Mouse (Mus musculus) cerebellum, postnatal 36 days (tissue): ENCODE results near the gene Raly.

Experiments
- DNase-seq, 2 experiments: peaks; one replicate each; pipeline ENCODE4 v3.0.0; 2021 to 2022; ENCODE audit warnings: mixed read lengths in 2 of 2

The Raly gene

GRCm38 (mm10) chr2:154790656-154791483 lies at the start of gene Raly, which contains the start of gene a:
Gene Raly (plus strand): TSS chr2:154791096.
Gene a (plus strand): TSS chr2:154791402.
- peak; percentile 91 to 97 for DNase-seq

- no peak for DNase-seq
Observed at GRCm38 (mm10) chr2:154742911-154743819, 47.7 kb upstream of the Raly start.

GRCm38 (mm10) chr2:154743915-154744314 lies 47.0 kb upstream of the Raly start:
- DNase-seq = no peak

GRCm38 (mm10) chr2:154748383-154748782 lies 42.5 kb upstream of the Raly start:
- DNase-seq = no peak

GRCm38 (mm10) chr2:154749046-154750036 lies 41.6 kb upstream of the Raly start:
- no peak for DNase-seq

- no peak for DNase-seq
Observed at GRCm38 (mm10) chr2:154751924-154752323, 39.0 kb upstream of the Raly start.

GRCm38 (mm10) chr2:154754068-154754560 lies 36.8 kb upstream of the Raly start:
- DNase-seq = no peak

- no peak for DNase-seq
Observed at GRCm38 (mm10) chr2:154755791-154756190, 35.1 kb upstream of the Raly start.

- DNase-seq = no peak
Observed at GRCm38 (mm10) chr2:154757691-154758090, 33.2 kb upstream of the Raly start.

- no peak for DNase-seq
Observed at GRCm38 (mm10) chr2:154758454-154758853, 32.4 kb upstream of the Raly start.

- DNase-seq = no peak
Observed at GRCm38 (mm10) chr2:154763226-154763625, 27.7 kb upstream of the Raly start.

GRCm38 (mm10) chr2:154764828-154765497 lies 25.9 kb upstream of the Raly start:
- DNase-seq = no peak

- DNase-seq = no peak
Observed at GRCm38 (mm10) chr2:154765554-154766008, 25.3 kb upstream of the Raly start.

- DNase-seq = no peak
Observed at GRCm38 (mm10) chr2:154767051-154767450, 23.8 kb upstream of the Raly start.

- no peak for DNase-seq
Observed at GRCm38 (mm10) chr2:154769930-154770329, 21.0 kb upstream of the Raly start, which contains the start of gene Gm14214. Gene Gm14214 (minus strand): TSS chr2:154770030.

- DNase-seq = no peak
Observed at GRCm38 (mm10) chr2:154771604-154772003, 19.3 kb upstream of the Raly start.

GRCm38 (mm10) chr2:154774032-154774431 lies 16.9 kb upstream of the Raly start:
- no peak for DNase-seq

- DNase-seq = no peak
Observed at GRCm38 (mm10) chr2:154776496-154776895, 14.4 kb upstream of the Raly start.

- DNase-seq = no peak
Observed at GRCm38 (mm10) chr2:154779648-154780047, 11.2 kb upstream of the Raly start.

GRCm38 (mm10) chr2:154782361-154782760 lies 8.5 kb upstream of the Raly start:
- no peak for DNase-seq
